Mouse (Mus musculus): ENCODE data around the gene Ggta1.
A peak's percentile ranks its signal among the peaks of the same experiment; 100 is the strongest.

Ggta1 gene

DNA sequence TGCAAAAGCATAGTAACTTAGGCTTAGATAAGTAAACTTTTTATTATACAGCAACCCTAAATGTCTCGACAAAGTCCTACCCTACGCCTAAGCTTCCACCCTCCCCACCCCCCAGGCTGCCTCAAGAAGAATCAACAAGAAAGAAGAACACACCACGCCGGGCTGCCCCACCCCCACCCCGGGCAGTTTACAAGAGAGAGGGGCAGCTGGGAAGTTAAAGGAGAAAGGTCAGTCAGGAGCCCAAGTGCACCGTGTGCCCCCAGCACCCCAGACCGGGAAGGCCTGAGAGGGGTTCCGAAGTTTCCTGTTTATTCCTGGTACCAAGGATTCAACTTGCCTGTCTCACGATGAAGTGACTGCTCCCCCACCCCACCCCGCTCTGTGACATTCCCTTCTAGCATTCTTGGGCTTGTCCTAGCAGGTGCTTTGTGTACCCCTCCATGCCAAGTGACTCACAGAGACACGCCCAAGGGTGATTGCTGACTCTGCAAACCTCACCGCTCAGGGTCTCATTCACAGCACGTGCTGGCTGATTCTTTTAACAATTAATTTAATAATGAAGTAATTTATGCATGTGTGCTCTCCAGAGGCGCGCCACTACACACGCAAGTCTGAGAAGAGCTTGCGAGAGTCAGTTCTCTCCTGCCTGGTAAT, 27.6 kb upstream of the Ggta1 start:
- no peak for ATAC-seq (ENCODE audit: low TSS enrichment)

- ATAC-seq (ENCODE audit: low TSS enrichment) = no peak
Observed at GRCm38 (mm10) chr2:35487700-35488099, 24.7 kb upstream of the Ggta1 start.

DNA sequence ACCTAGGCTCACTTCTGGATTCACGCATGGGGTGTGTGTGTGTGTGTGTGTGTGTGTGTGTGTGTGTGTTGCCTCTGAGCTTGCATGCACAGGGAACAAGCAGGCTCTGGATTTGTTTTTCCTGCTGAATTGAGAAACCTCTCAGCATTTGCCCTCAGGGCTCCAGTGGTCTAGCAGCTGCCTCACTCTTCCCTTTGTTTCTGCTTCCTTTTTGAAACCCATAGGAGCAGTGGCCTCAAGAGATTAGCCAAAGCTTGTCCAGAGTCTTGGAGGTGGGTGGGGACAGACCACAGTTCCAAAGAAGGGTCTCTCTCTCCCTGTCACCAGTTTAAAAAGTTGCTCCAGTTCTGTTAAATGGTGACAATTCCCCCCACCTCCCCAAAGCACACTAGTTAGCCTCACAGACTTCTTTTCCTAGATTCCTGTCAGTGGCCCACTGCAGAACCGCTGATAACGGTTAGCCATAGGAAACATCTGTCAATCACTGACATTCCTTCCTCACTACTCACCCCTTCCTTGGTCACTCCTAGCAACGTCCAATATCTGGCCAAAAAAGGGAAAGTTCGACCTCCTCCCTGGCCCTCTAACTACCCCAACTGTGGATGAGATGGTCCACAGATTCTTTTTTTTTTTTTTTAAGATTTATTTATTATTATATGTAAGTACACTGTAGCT, 24.1 kb upstream of the Ggta1 start:
- ATAC-seq (ENCODE audit: low TSS enrichment) = no peak

GRCm38 (mm10) chr2:35484102-35484501, 21.1 kb upstream of the Ggta1 start:
- no peak for ATAC-seq (ENCODE audit: low TSS enrichment)

GRCm38 (mm10) chr2:35483402-35483801, 20.4 kb upstream of the Ggta1 start:
- peak; percentile 65 for ATAC-seq (ENCODE audit: low TSS enrichment)

GRCm38 (mm10) chr2:35481322-35481990, 18.4 kb upstream of the Ggta1 start:
- no peak for ATAC-seq (ENCODE audit: low TSS enrichment)

GRCm38 (mm10) chr2:35480073-35480472, 17.0 kb upstream of the Ggta1 start:
- ATAC-seq (ENCODE audit: low TSS enrichment) = no peak

- no peak for ATAC-seq (ENCODE audit: low TSS enrichment)
Observed at GRCm38 (mm10) chr2:35478812-35479122, 15.7 kb upstream of the Ggta1 start.

GRCm38 (mm10) chr2:35477999-35478811, 15.2 kb upstream of the Ggta1 start:
- no peak for ATAC-seq (ENCODE audit: low TSS enrichment)

GRCm38 (mm10) chr2:35477321-35477720, 14.3 kb upstream of the Ggta1 start:
- no peak for ATAC-seq (ENCODE audit: low TSS enrichment)

- ATAC-seq (ENCODE audit: low TSS enrichment) = no peak
Observed at GRCm38 (mm10) chr2:35474916-35475315, 11.9 kb upstream of the Ggta1 start.

GRCm38 (mm10) chr2:35469266-35469665, 6.2 kb upstream of the Ggta1 start:
- ATAC-seq (ENCODE audit: low TSS enrichment) = no peak

GRCm38 (mm10) chr2:35468276-35468675, 5.2 kb upstream of the Ggta1 start:
- no peak for ATAC-seq (ENCODE audit: low TSS enrichment)

- ATAC-seq (ENCODE audit: low TSS enrichment) = no peak
Observed at GRCm38 (mm10) chr2:35467855-35468254, 4.8 kb upstream of the Ggta1 start.

- ATAC-seq (ENCODE audit: low TSS enrichment) = no peak
Observed at GRCm38 (mm10) chr2:35465677-35466076, 2.6 kb upstream of the Ggta1 start.

- no peak for ATAC-seq (ENCODE audit: low TSS enrichment)
Observed at GRCm38 (mm10) chr2:35464548-35464947, 1.5 kb upstream of the Ggta1 start.

GRCm38 (mm10) chr2:35464089-35464534, 1.1 kb upstream of the Ggta1 start:
- no peak for ATAC-seq (ENCODE audit: low TSS enrichment)

GRCm38 (mm10) chr2:35463372-35464088, 499 bp upstream of the Ggta1 start:
- ATAC-seq (ENCODE audit: low TSS enrichment) = no peak

- ATAC-seq (ENCODE audit: low TSS enrichment) = no peak
Observed at GRCm38 (mm10) chr2:35461971-35462787, 852 bp downstream of the Ggta1 start.

GRCm38 (mm10) chr2:35461131-35461947, 1.7 kb downstream of the Ggta1 start:
- no peak for ATAC-seq (ENCODE audit: low TSS enrichment)
